Comparison of ENCODE assay signal across 24 mouse cellular contexts in the genomic region with DNA sequence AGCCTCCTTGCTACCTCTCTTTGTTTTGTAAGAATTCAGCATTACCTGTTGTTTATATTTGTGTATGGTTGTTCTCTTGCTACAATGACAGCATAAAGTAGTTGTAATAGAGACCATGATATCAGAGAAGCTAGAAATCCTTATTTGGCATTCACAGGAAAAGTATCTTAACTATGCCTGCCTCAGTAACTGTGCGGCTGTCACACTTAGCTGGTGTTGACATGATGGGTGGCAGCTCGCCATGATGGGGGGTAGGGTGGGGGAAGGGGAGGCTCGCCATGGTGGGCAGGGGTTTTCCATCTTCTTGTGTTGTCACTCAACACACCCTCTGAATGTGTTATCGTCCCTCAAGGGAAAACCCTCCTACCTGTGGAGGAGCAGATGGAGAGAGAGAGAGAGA.
"Had no signal": no experiment of that assay in that cellular context is flagged by ENCODE, and none has a peak within 500 bp of the region (broad histone marks: within the 10 kb centered on the region; RNA-seq: fewer than 3 reads in every experiment).

No protein-coding gene starts in this region.

- H3K4me2 ChIP-seq: heart, embryonic 13.5 days; hindbrain, embryonic 13.5 days; hindbrain, embryonic 15.5 days; kidney, embryonic 15.5 days; limb, embryonic 13.5 days; limb, embryonic 15.5 days; liver, embryonic 12.5 days had no signal

- H3K4me3 ChIP-seq: heart, embryonic 10.5 days; heart, embryonic 13.5 days; hindbrain, embryonic 13.5 days; hindbrain, embryonic 15.5 days; kidney, embryonic 15.5 days; limb, embryonic 13.5 days; limb, embryonic 15.5 days; liver, embryonic 12.5 days had no signal

- H3K9ac ChIP-seq: heart, embryonic 13.5 days; hindbrain, embryonic 13.5 days; hindbrain, embryonic 15.5 days; kidney, embryonic 15.5 days; limb, embryonic 13.5 days; limb, embryonic 15.5 days; liver, embryonic 12.5 days; liver, embryonic 14.5 days had no signal

- H3K36me3 ChIP-seq: heart, embryonic 10.5 days; heart, embryonic 13.5 days; hindbrain, embryonic 13.5 days; hindbrain, embryonic 15.5 days; kidney, embryonic 15.5 days; limb, embryonic 13.5 days; limb, embryonic 15.5 days; liver, embryonic 12.5 days had no signal

- H3K4me1 ChIP-seq: hindbrain, embryonic 13.5 days; hindbrain, embryonic 15.5 days; kidney, embryonic 15.5 days; limb, embryonic 13.5 days; limb, embryonic 15.5 days; liver, embryonic 12.5 days had no signal

- H3K27ac ChIP-seq: heart, embryonic 10.5 days; heart, embryonic 13.5 days; hindbrain, embryonic 13.5 days; hindbrain, embryonic 15.5 days; hindbrain, postnatal 0 days; kidney, embryonic 15.5 days; kidney, postnatal 0 days; limb, embryonic 13.5 days; limb, embryonic 15.5 days; liver, embryonic 12.5 days; liver, embryonic 14.5 days had no signal

- H3K27me3 ChIP-seq: heart, embryonic 13.5 days; hindbrain, embryonic 13.5 days; hindbrain, embryonic 15.5 days; kidney, embryonic 15.5 days; limb, embryonic 13.5 days; limb, embryonic 15.5 days; liver, embryonic 12.5 days had no signal

- ATAC-seq: hindbrain, postnatal 0 days; intestine, embryonic 16.5 days; liver, embryonic 12.5 days had no signal

- H3K9me3 ChIP-seq: heart, embryonic 10.5 days; heart, embryonic 13.5 days; hindbrain, embryonic 13.5 days; hindbrain, embryonic 15.5 days; kidney, embryonic 15.5 days; limb, embryonic 13.5 days; limb, embryonic 15.5 days; liver, embryonic 12.5 days had no signal

- DNase-seq: gastrocnemius, postnatal 14 days; gastrocnemius, postnatal 36 days; heart, adult 11 months; heart, postnatal 14 days; kidney, adult 11 months; kidney, adult 2 months; kidney, adult 9 months; kidney, postnatal 14 days; kidney, postnatal 36 days; layer of hippocampus, adult 9-11 months; layer of hippocampus, postnatal 36 days; left cerebral cortex, postnatal 4 days had no signal
